ENCODE assay signal across 7 mouse cellular contexts in the genomic region with DNA sequence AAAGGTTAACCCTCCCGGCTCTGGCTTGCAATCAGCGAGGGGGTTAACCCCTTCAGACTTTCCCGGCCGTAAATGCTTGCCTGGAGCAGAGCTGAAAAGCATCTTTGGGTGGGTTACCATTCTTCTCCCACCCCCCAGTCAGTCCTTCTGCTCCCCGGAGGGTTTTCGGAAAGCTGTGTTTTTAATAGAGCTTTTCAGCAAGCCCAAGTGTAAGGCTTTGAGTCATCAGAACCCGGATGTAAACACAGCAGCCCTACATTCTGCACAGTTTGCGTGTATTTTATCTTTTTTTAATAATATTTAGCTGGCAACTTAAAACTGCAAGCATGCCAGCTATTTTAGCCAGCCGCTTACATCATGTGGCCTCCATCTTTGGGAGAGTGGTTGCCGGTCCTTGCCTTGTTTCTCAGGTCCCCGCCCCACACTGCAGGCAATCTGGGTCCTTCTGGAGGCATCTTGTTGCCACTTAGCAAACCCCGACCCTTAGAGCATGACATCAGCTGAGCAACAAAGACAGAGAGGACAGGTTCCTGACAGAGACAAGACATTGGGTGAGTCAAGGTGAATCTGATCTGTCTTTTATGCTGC. TPM values are rescaled to one million over a fixed set of nuclear protein-coding genes. Genes with fewer than 3 reads are reported as not detected.
DNase-seq lines count a peak whose midpoint lies in the region; ATAC-seq lines count a peak whose summit lies in the region.

No protein-coding gene starts in this region.

- H3K27ac ChIP-seq in embryonic facial prominence, embryonic 15.5 days (replicated peaks) = peak overlapping the region; percentile 99
- H3K27ac ChIP-seq in intestine, embryonic 16.5 days (ENCODE audit: low read length) = peak overlapping the region; percentile 99
- peak overlapping the region; percentile 94 for H3K27ac ChIP-seq in midbrain, embryonic 10.5 days (replicated peaks)

- under 1% methylated on average over 12 of the region's 12 CpGs for WGBS in embryonic facial prominence, embryonic 15.5 days
- under 1% methylated on average over 12 of the region's 12 CpGs for WGBS in intestine, embryonic 16.5 days
- under 1% methylated on average over 12 of the region's 12 CpGs for WGBS in midbrain, embryonic 10.5 days

- peak overlapping the region; percentile 6; the same call in 1 of the 2 replicates for H3K9ac ChIP-seq in embryonic facial prominence, embryonic 15.5 days
- H3K9ac ChIP-seq in intestine, embryonic 16.5 days (ENCODE audit: low read depth, low read length) = peak overlapping the region; percentile 71

- no peaks in the 10 kb centered on the region for H3K27me3 ChIP-seq in embryonic facial prominence, embryonic 15.5 days
- no peaks in the 10 kb centered on the region for H3K27me3 ChIP-seq in intestine, embryonic 16.5 days (replicated peaks; ENCODE audit: control insufficient read depth, insufficient read depth, low read length)
- peaks cover 12% of the 10 kb centered on the region for H3K27me3 ChIP-seq in midbrain, embryonic 10.5 days (ENCODE audit: low read depth, poor library complexity, severe bottlenecking)

- no peaks in the 10 kb centered on the region for H3K36me3 ChIP-seq in embryonic facial prominence, embryonic 15.5 days
- H3K36me3 ChIP-seq in intestine, embryonic 16.5 days (ENCODE audit: control insufficient read depth, insufficient read depth, low read length) = no peaks in the 10 kb centered on the region
- no peaks in the 10 kb centered on the region for H3K36me3 ChIP-seq in midbrain, embryonic 10.5 days

- no peaks in the 10 kb centered on the region for H3K9me3 ChIP-seq in embryonic facial prominence, embryonic 15.5 days (replicated peaks)
- H3K9me3 ChIP-seq in intestine, embryonic 16.5 days (ENCODE audit: control insufficient read depth, low read length) = no peaks in the 10 kb centered on the region
- H3K9me3 ChIP-seq in midbrain, embryonic 10.5 days (replicated peaks) = no peaks in the 10 kb centered on the region

- H3K4me1 ChIP-seq in embryonic facial prominence, embryonic 15.5 days = peaks cover 94% of the 10 kb centered on the region
- H3K4me1 ChIP-seq in intestine, embryonic 16.5 days (ENCODE audit: control insufficient read depth, insufficient read depth, low read length) = peaks cover 78% of the 10 kb centered on the region
- peaks cover 98% of the 10 kb centered on the region for H3K4me1 ChIP-seq in midbrain, embryonic 10.5 days

- peak; percentile 4; the same call in 1 of the 2 replicates for ATAC-seq in embryonic facial prominence, embryonic 15.5 days (ENCODE audit: insufficient number of reproducible peaks, low FRiP score, low TSS enrichment, low read depth)
- ATAC-seq in intestine, embryonic 16.5 days = peak; percentile 37

- H3K4me2 ChIP-seq in embryonic facial prominence, embryonic 15.5 days (replicated peaks) = peak overlapping the region; percentile 60
- H3K4me2 ChIP-seq in intestine, embryonic 16.5 days (ENCODE audit: low read depth, low read length) = peak overlapping the region; percentile 82

- peak; percentile 50 to 61 for DNase-seq in lung, adult 18-20 months
- DNase-seq in lung, postnatal 25 days (ENCODE audit: low spot score) = no peak
- peak; percentile 45 for DNase-seq in T-cell, adult 2 months (ENCODE audit: low spot score)
- peak; percentile 64 for DNase-seq in midbrain, embryonic 10.5 days (ENCODE audit: low spot score)
- peak; percentile 66 for DNase-seq in thymus, postnatal 4 days

- peak overlapping the region; percentile 35 for H3K4me3 ChIP-seq in embryonic facial prominence, embryonic 15.5 days (replicated peaks)
- H3K4me3 ChIP-seq in intestine, embryonic 16.5 days (ENCODE audit: low read length) = peak overlapping the region; percentile 48
- H3K4me3 ChIP-seq in midbrain, embryonic 10.5 days = peak overlapping the region; percentile 57

RNA-seq across cellular contexts. Expression of gene Irf2bpl, which starts 10.3 kb away (rescaled TPM):
- 45.2 and 50.6 TPM in 2 replicates for polyA plus RNA-seq in embryonic facial prominence, embryonic 15.5 days (2015; fragmentation: Nextera tagmentation; extraction: Ambion mirVana)
- polyA plus RNA-seq in intestine, embryonic 16.5 days (2015; fragmentation: Nextera tagmentation; extraction: Ambion mirVana) = 8.2 and 10.9 TPM in 2 replicates
- polyA plus RNA-seq in midbrain, embryonic 10.5 days (2016; fragmentation: Nextera tagmentation; extraction: Ambion mirVana) = 28.6 and 39.6 TPM in 2 replicates

RNA-seq across cellular contexts. Expression of gene Cipc, which starts 51.9 kb away (rescaled TPM):
- 20.3 and 23.2 TPM in 2 replicates for polyA plus RNA-seq in embryonic facial prominence, embryonic 15.5 days (2015; fragmentation: Nextera tagmentation; extraction: Ambion mirVana)
- 7.9 and 9.5 TPM in 2 replicates for polyA plus RNA-seq in intestine, embryonic 16.5 days (2015; fragmentation: Nextera tagmentation; extraction: Ambion mirVana)
- polyA plus RNA-seq in midbrain, embryonic 10.5 days (2016; fragmentation: Nextera tagmentation; extraction: Ambion mirVana) = 33.2 and 35.5 TPM in 2 replicates
